Mouse (Mus musculus) neural tube, embryonic 13.5 days (tissue): ENCODE results near the gene Dck. TPM values are rescaled to one million over a fixed set of nuclear protein-coding genes. Genes with fewer than 3 reads are reported as not detected.

Source experiments
- ATAC-seq: fragments of 200-750 bp; cut with Nextera tagmentation; 2 replicates; pipeline ENCODE4 v1.8.0; 2017; ENCODE audit warnings: low read depth, mild to moderate bottlenecking, moderate TSS enrichment, moderate library complexity
- H3K27ac ChIP-seq: fragments of 300-500 bp; sonication (generic); replicated peaks from 2 replicates; pipeline ENCODE4 v1.5.1; 2015; ENCODE audit warnings: moderate library complexity, mild to moderate bottlenecking, inconsistent platforms
- H3K27me3 ChIP-seq: fragments of 300-500 bp; sonication (generic); 2 replicates; pipeline ENCODE4 v1.6.1; 2015; ENCODE audit warnings: mild to moderate bottlenecking, inconsistent platforms
- H3K36me3 ChIP-seq: fragments of 300-500 bp; sonication (generic); 2 replicates; pipeline ENCODE4 v1.6.1; 2015; ENCODE audit warnings: mild to moderate bottlenecking, inconsistent platforms
- H3K4me1 ChIP-seq: fragments of 300-500 bp; sonication (generic); replicated peaks from 2 replicates; pipeline ENCODE4 v1.6.1; 2015; ENCODE audit warnings: inconsistent platforms
- H3K4me2 ChIP-seq: fragments of 300-500 bp; sonication (generic); 2 replicates; pipeline ENCODE4 v1.6.1; 2015; ENCODE audit warnings: inconsistent platforms, mild to moderate bottlenecking, moderate library complexity
- H3K4me3 ChIP-seq: fragments of 300-500 bp; sonication (generic); 2 replicates; pipeline ENCODE4 v1.5.1; 2015; ENCODE audit warnings: mild to moderate bottlenecking, inconsistent platforms
- H3K9ac ChIP-seq: fragments of 300-500 bp; sonication (generic); 2 replicates; pipeline ENCODE4 v1.6.1; 2015; ENCODE audit warnings: moderate library complexity, mild to moderate bottlenecking, inconsistent platforms
- H3K9me3 ChIP-seq: fragments of 300-500 bp; sonication (generic); 2 replicates; pipeline ENCODE4 v1.6.1; 2016; ENCODE audit warnings: inconsistent platforms
- WGBS: fragments of 180-500 bp; shearing (Covaris S2); methylation state at CpG from one replicate; pipeline ENCODE4 v1.1.7; 2015; 5-methylcytosine and 5-hydroxymethylcytosine counted together
- polyA plus RNA-seq: library from polyadenylated mRNA; unstranded; fragments of >200 nt; fragmentation: Nextera tagmentation; extraction: Ambion mirVana; gene quantifications from 2 replicates; pipeline ENCODE4 v1.2.1, GENCODE M21; 2015

Dck gene
- polyA plus RNA-seq, 1 experiment from 2014 or later: 60.7 TPM

DNA sequence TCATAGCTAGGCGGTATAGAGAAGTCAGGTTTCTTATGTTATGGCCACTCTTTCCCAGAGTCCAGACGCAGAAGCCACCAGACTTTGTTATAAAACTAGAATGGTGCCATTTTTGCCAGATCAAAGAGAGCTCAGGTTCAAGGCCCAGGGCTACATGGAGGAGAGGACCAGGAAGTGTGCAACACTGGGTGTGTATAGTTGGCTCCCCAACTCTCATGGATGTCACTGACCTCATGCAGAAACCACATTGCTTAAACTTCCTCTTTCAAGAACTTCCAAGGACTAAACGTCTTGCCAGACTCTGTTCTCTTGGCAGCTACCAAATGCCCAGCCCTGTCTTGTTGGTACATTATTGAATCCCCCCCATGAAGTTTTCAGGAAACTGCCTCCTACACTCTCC, 67.1 kb downstream of the Dck start:
- WGBS: 91% methylated on average over 3 of the region's 3 CpGs
- H3K4me2 ChIP-seq: no peak overlapping the region
- no peaks in the 10 kb centered on the region for H3K4me1 ChIP-seq
- no peaks in the 10 kb centered on the region for H3K9me3 ChIP-seq
- no peaks in the 10 kb centered on the region for H3K36me3 ChIP-seq
- no peak overlapping the region for H3K9ac ChIP-seq
- no peaks in the 10 kb centered on the region for H3K27me3 ChIP-seq
- H3K4me3 ChIP-seq: no peak overlapping the region
- ATAC-seq: no peak
- H3K27ac ChIP-seq: no peak overlapping the region

Other genes starting within 250 kb of the Dck start
- gene Jchain, start 237.1 kb upstream of the Dck start, polyA plus RNA-seq: 0.17 and 0.29 TPM in 2 replicates
- 52.0 and 52.3 TPM in 2 replicates for gene Utp3, start 210.5 kb upstream of the Dck start, polyA plus RNA-seq
- 291 TPM in 2 replicates for gene Rufy3, start 200.0 kb upstream of the Dck start, polyA plus RNA-seq
- gene Grsf1, start 88.8 kb upstream of the Dck start, polyA plus RNA-seq: 70.3 and 76.2 TPM in 2 replicates
- 9.8 and 13.2 TPM in 2 replicates for gene Mob1b, start 44.1 kb upstream of the Dck start, polyA plus RNA-seq
- gene Slc4a4, start 121.8 kb downstream of the Dck start, polyA plus RNA-seq: 5.9 and 6.2 TPM in 2 replicates